Mouse (Mus musculus) heart, embryonic 11.5 days (tissue): ENCODE measurements around the gene AI413582. TPM values are rescaled to one million over a fixed set of nuclear protein-coding genes. Genes with fewer than 3 reads are reported as not detected.

ENCODE experiments used
- ATAC-seq: fragments of 200-750 bp; cut with Nextera tagmentation; replicated peaks from 2 replicates; pipeline ENCODE4 v1.8.0; 2017; ENCODE audit warnings: moderate library complexity; ENCODE audit not compliant: insufficient number of reproducible peaks, low FRiP score, low TSS enrichment
- H3K27ac ChIP-seq: fragments of 300-500 bp; sonication (generic); 2 replicates; pipeline ENCODE4 v1.5.1; 2014; ENCODE audit warnings: mild to moderate bottlenecking, low read depth, low read length
- H3K27me3 ChIP-seq: fragments of 300-500 bp; sonication (generic); 2 replicates; pipeline ENCODE4 v1.6.1; 2014; ENCODE audit warnings: mild to moderate bottlenecking, low read length, mixed read lengths; ENCODE audit not compliant: control insufficient read depth, insufficient read depth
- H3K36me3 ChIP-seq: fragments of 300-500 bp; sonication (generic); 2 replicates; pipeline ENCODE4 v1.6.1; 2014; ENCODE audit warnings: mild to moderate bottlenecking, low read length, moderate library complexity, mixed read lengths; ENCODE audit not compliant: control insufficient read depth, insufficient read depth
- H3K4me1 ChIP-seq: fragments of 300-500 bp; sonication (generic); 2 replicates; pipeline ENCODE4 v1.6.1; 2014; ENCODE audit warnings: low read length; ENCODE audit not compliant: control insufficient read depth, insufficient read depth
- H3K4me2 ChIP-seq: fragments of 300-500 bp; sonication (generic); 2 replicates; pipeline ENCODE4 v1.6.1; 2014; ENCODE audit warnings: mild to moderate bottlenecking, moderate library complexity
- H3K4me3 ChIP-seq: fragments of 300-500 bp; sonication (generic); 2 replicates; pipeline ENCODE4 v1.5.1; 2014; ENCODE audit warnings: low read depth, low read length
- H3K9ac ChIP-seq: fragments of 300-500 bp; sonication (generic); 2 replicates; pipeline ENCODE4 v1.6.1; 2014; ENCODE audit warnings: mild to moderate bottlenecking, low read depth, low read length, moderate library complexity
- H3K9me3 ChIP-seq: fragments of 300-500 bp; sonication (generic); replicated peaks from 2 replicates; pipeline ENCODE4 v1.6.1; 2016; ENCODE audit warnings: low read length; ENCODE audit not compliant: control insufficient read depth
- WGBS: fragments of 180-500 bp; shearing (Covaris S2); extraction: QIAGEN DNeasy Blood & Tissue Kit; methylation state at CpG from one replicate; pipeline ENCODE4 v1.1.7; 2014; ENCODE audit not compliant: insufficient replicate concordance; 5-methylcytosine and 5-hydroxymethylcytosine counted together
- polyA plus RNA-seq: library from polyadenylated mRNA; unstranded; fragments of >200 nt; fragmentation: Nextera tagmentation; extraction: Ambion mirVana; gene quantifications from 2 replicates; pipeline ENCODE4 v1.2.1, GENCODE M21; 2014

The AI413582 gene
- polyA plus RNA-seq, 1 experiment from 2014 or later, result 18.1 TPM

GRCm38 (mm10) chr17:27554062-27554960 is 11.2 kb downstream of the AI413582 start:
- H3K9ac ChIP-seq, result peak overlapping the region; percentile 94
- peaks cover 26% of the 10 kb centered on the region for H3K4me1 ChIP-seq
- 40% methylated on average over 20 of the region's 20 CpGs for WGBS
- no peak for ATAC-seq
- H3K4me3 ChIP-seq, result peak overlapping the region; percentile 91
- H3K36me3 ChIP-seq, result no peaks in the 10 kb centered on the region
- no peaks in the 10 kb centered on the region for H3K9me3 ChIP-seq
- H3K27ac ChIP-seq, result peak overlapping the region; percentile 99
- H3K4me2 ChIP-seq, result peak overlapping the region; percentile 93
- no peaks in the 10 kb centered on the region for H3K27me3 ChIP-seq

GRCm38 (mm10) chr17:27552215-27553201 is 13.0 kb downstream of the AI413582 start:
- peaks cover 12% of the 10 kb centered on the region for H3K4me1 ChIP-seq
- no peak overlapping the region for H3K4me2 ChIP-seq

GRCm38 (mm10) chr17:27551393-27551940 is 14.1 kb downstream of the AI413582 start:
- Histone ChIP-seq H3K4me2 (no peak overlapping the region), H3K36me3 (no peaks in the 10 kb centered on the region), H3K9me3 (no peaks in the 10 kb centered on the region), H3K27ac (no peak overlapping the region), H3K4me1 (peaks cover 12% of the 10 kb centered on the region), H3K27me3 (no peaks in the 10 kb centered on the region), H3K9ac (no peak overlapping the region), H3K4me3 (no peak overlapping the region)
- 59% methylated on average over 10 of the region's 10 CpGs for WGBS
- ATAC-seq, result no peak

More at GRCm38 (mm10) chr17:27552215-27553201, 13.0 kb downstream of the AI413582 start:
- Histone ChIP-seq H3K27ac (no peak overlapping the region), H3K27me3 (no peaks in the 10 kb centered on the region), H3K4me3 (no peak overlapping the region), H3K9me3 (no peaks in the 10 kb centered on the region), H3K9ac (no peak overlapping the region), H3K36me3 (no peaks in the 10 kb centered on the region)
- ATAC-seq, result no peak
- 75% methylated on average over 23 of the region's 23 CpGs for whole genome bisulfite sequencing

- Histone ChIP-seq H3K9ac (0 out of 2 replicates have a peak overlapping the region, but pooled peaks have one; percentile 44), H3K9me3 (no peaks in the 10 kb centered on the region), H3K27ac (no peak overlapping the region), H3K27me3 (no peaks in the 10 kb centered on the region), H3K4me2 (no peak overlapping the region), H3K4me3 (no peak overlapping the region), H3K36me3 (no peaks in the 10 kb centered on the region), H3K4me1 (peaks cover 12% of the 10 kb centered on the region)
- 62% methylated on average over 8 of the region's 8 CpGs for WGBS
- ATAC-seq, result no peak
Measured at GRCm38 (mm10) chr17:27549234-27549633, 16.3 kb downstream of the AI413582 start.

GRCm38 (mm10) chr17:27547253-27547868 is 18.2 kb downstream of the AI413582 start:
- peak overlapping the region; percentile 49; the same call in 1 of the 2 replicates for H3K9ac ChIP-seq
- no peaks in the 10 kb centered on the region for H3K9me3 ChIP-seq
- no peak overlapping the region for H3K27ac ChIP-seq
- no peaks in the 10 kb centered on the region for H3K27me3 ChIP-seq
- ATAC-seq, result 0 out of 2 replicates have a peak, but pooled peaks have one; percentile 29
- H3K4me1 ChIP-seq, result peaks cover 8% of the 10 kb centered on the region
- WGBS, result 63% methylated on average over 9 of the region's 9 CpGs
- H3K36me3 ChIP-seq, result no peaks in the 10 kb centered on the region
- H3K4me2 ChIP-seq, result no peak overlapping the region
- H3K4me3 ChIP-seq, result no peak overlapping the region

- WGBS, result 59% methylated on average over 7 of the region's 7 CpGs
Measured at GRCm38 (mm10) chr17:27546574-27547085, 18.9 kb downstream of the AI413582 start.

GRCm38 (mm10) chr17:27545991-27546390 is 19.6 kb downstream of the AI413582 start:
- Histone ChIP-seq H3K27me3 (no peaks in the 10 kb centered on the region), H3K4me2 (no peak overlapping the region), H3K36me3 (no peaks in the 10 kb centered on the region), H3K9me3 (no peaks in the 10 kb centered on the region), H3K27ac (no peak overlapping the region), H3K9ac (no peak overlapping the region), H3K4me3 (no peak overlapping the region), H3K4me1 (peaks cover 8% of the 10 kb centered on the region)
- 40% methylated on average over 12 of the region's 12 CpGs for WGBS
- ATAC-seq, result no peak

More at GRCm38 (mm10) chr17:27546574-27547085, 18.9 kb downstream of the AI413582 start:
- H3K4me1 ChIP-seq, result peaks cover 8% of the 10 kb centered on the region
- no peak overlapping the region for H3K4me3 ChIP-seq
- no peak for ATAC-seq
- H3K9ac ChIP-seq, result peak overlapping the region; percentile 49; the same call in 1 of the 2 replicates
- H3K27me3 ChIP-seq, result no peaks in the 10 kb centered on the region
- H3K4me2 ChIP-seq, result no peak overlapping the region
- H3K36me3 ChIP-seq, result no peaks in the 10 kb centered on the region
- H3K9me3 ChIP-seq, result no peaks in the 10 kb centered on the region
- no peak overlapping the region for H3K27ac ChIP-seq
